Mouse (Mus musculus) liver, embryonic 16.5 days (tissue): Measurements from ENCODE around the gene Gprin1. TPM values are rescaled to one million over a fixed set of nuclear protein-coding genes. Genes with fewer than 3 reads are reported as not detected.

ENCODE experiments used
- ATAC-seq: fragments of 200-750 bp; cut with Nextera tagmentation; 2 replicates; pipeline ENCODE4 v1.8.0; 2017; ENCODE audit warnings: low read depth, mild to moderate bottlenecking, moderate number of reproducible peaks, moderate library complexity
- H3K27ac ChIP-seq: fragments of 300-500 bp; sonication (generic); 2 replicates; pipeline ENCODE4 v1.5.1; 2014; ENCODE audit warnings: mild to moderate bottlenecking, low read length
- H3K27me3 ChIP-seq: fragments of 300-500 bp; sonication (generic); 2 replicates; pipeline ENCODE4 v1.6.1; 2014; ENCODE audit warnings: low read depth, low read length, mixed read lengths; ENCODE audit not compliant: control insufficient read depth, insufficient read depth
- H3K36me3 ChIP-seq: fragments of 300-500 bp; sonication (generic); 2 replicates; pipeline ENCODE4 v1.6.1; 2014; ENCODE audit warnings: mild to moderate bottlenecking; ENCODE audit not compliant: control insufficient read depth, insufficient read depth
- H3K4me1 ChIP-seq: fragments of 300-500 bp; sonication (generic); 2 replicates; pipeline ENCODE4 v1.6.1; 2014; ENCODE audit warnings: low read depth, low read length, mixed read lengths; ENCODE audit not compliant: control insufficient read depth
- H3K4me2 ChIP-seq: fragments of 300-500 bp; sonication (generic); 2 replicates; pipeline ENCODE4 v1.6.1; 2014; ENCODE audit warnings: low read depth, low read length, mixed read lengths
- H3K4me3 ChIP-seq: fragments of 300-500 bp; sonication (generic); 2 replicates; pipeline ENCODE4 v1.5.1; 2014; ENCODE audit warnings: low read depth, mild to moderate bottlenecking, low read length
- H3K9ac ChIP-seq: fragments of 300-500 bp; sonication (generic); 2 replicates; pipeline ENCODE4 v1.6.1; 2014; ENCODE audit warnings: low read depth, low read length
- H3K9me3 ChIP-seq: fragments of 300-500 bp; sonication (generic); replicated peaks from 2 replicates; pipeline ENCODE4 v1.6.1; 2016; ENCODE audit warnings: low read length; ENCODE audit not compliant: control insufficient read depth
- WGBS: fragments of 180-500 bp; shearing (Covaris S2); extraction: QIAGEN DNeasy Blood & Tissue Kit; methylation state at CpG from one replicate; pipeline ENCODE4 v1.1.7; 2014; ENCODE audit not compliant: insufficient replicate concordance; 5-methylcytosine and 5-hydroxymethylcytosine counted together
- polyA plus RNA-seq: library from polyadenylated mRNA; unstranded; fragments of >200 nt; fragmentation: Nextera tagmentation; extraction: Ambion mirVana; gene quantifications from 2 replicates; pipeline ENCODE4 v1.2.1, GENCODE M21; 2015

Gprin1 gene
- polyA plus RNA-seq, 1 experiment from 2014 or later = not detected

- Histone ChIP-seq H3K4me2 (no peak overlapping the region), H3K9me3 (no peaks in the 10 kb centered on the region), H3K27me3 (peaks cover 44% of the 10 kb centered on the region), H3K27ac (no peak overlapping the region), H3K36me3 (no peaks in the 10 kb centered on the region), H3K4me1 (no peaks in the 10 kb centered on the region; the same call in 1 of the 2 replicates), H3K4me3 (no peak overlapping the region), H3K9ac (no peak overlapping the region)
- no peak for ATAC-seq
- 36% methylated on average over 10 of the region's 10 CpGs for WGBS
Observed at GRCm38 (mm10) chr13:54746896-54747295, 2.8 kb downstream of the Gprin1 start.

- Histone ChIP-seq H3K9me3 (no peaks in the 10 kb centered on the region), H3K9ac (no peak overlapping the region), H3K4me2 (no peak overlapping the region), H3K4me1 (no peaks in the 10 kb centered on the region; the same call in 1 of the 2 replicates), H3K27me3 (peaks cover 40% of the 10 kb centered on the region), H3K36me3 (no peaks in the 10 kb centered on the region), H3K27ac (no peak overlapping the region), H3K4me3 (no peak overlapping the region)
- ATAC-seq = no peak
- WGBS = 40% methylated on average over 6 of the region's 6 CpGs
Observed at GRCm38 (mm10) chr13:54746110-54746509, 3.6 kb downstream of the Gprin1 start.

- Histone ChIP-seq H3K4me3 (peak overlapping the region; percentile 23), H3K9me3 (no peaks in the 10 kb centered on the region), H3K9ac (no peak overlapping the region), H3K4me1 (no peaks in the 10 kb centered on the region), H3K27ac (no peak overlapping the region), H3K4me2 (peak overlapping the region; percentile 44; the same call in 1 of the 2 replicates), H3K27me3 (peaks cover 40% of the 10 kb centered on the region), H3K36me3 (no peaks in the 10 kb centered on the region)
- WGBS = 5% methylated on average over 34 of the region's 34 CpGs
- ATAC-seq = no peak
Observed at GRCm38 (mm10) chr13:54738213-54738601, 11.5 kb downstream of the Gprin1 start.

GRCm38 (mm10) chr13:54737488-54738212 is 12.0 kb downstream of the Gprin1 start:
- Histone ChIP-seq H3K36me3 (no peaks in the 10 kb centered on the region), H3K27ac (no peak overlapping the region), H3K4me3 (peak overlapping the region; percentile 23), H3K9ac (no peak overlapping the region), H3K4me2 (peak overlapping the region; percentile 44), H3K27me3 (peaks cover 40% of the 10 kb centered on the region), H3K4me1 (no peaks in the 10 kb centered on the region), H3K9me3 (no peaks in the 10 kb centered on the region)
- ATAC-seq = peak; percentile 41; the same call in 1 of the 2 replicates
- 2% methylated on average over 76 of the region's 87 CpGs for WGBS

- Histone ChIP-seq H3K27me3 (peaks cover 40% of the 10 kb centered on the region), H3K4me3 (no peak overlapping the region), H3K4me2 (no peak overlapping the region), H3K27ac (no peak overlapping the region), H3K9ac (no peak overlapping the region), H3K36me3 (no peaks in the 10 kb centered on the region), H3K9me3 (no peaks in the 10 kb centered on the region), H3K4me1 (no peaks in the 10 kb centered on the region)
- no peak for ATAC-seq
- WGBS = 6% methylated on average over 3 of the region's 3 CpGs
Observed at GRCm38 (mm10) chr13:54736931-54737330, 12.7 kb downstream of the Gprin1 start.

- H3K4me3 ChIP-seq = no peak overlapping the region
- 65% methylated on average over 11 of the region's 11 CpGs for WGBS
- no peak overlapping the region for H3K9ac ChIP-seq
- H3K27ac ChIP-seq = no peak overlapping the region
- no peak overlapping the region for H3K4me2 ChIP-seq
- no peak for ATAC-seq
- peaks cover 5% of the 10 kb centered on the region for H3K36me3 ChIP-seq
- H3K4me1 ChIP-seq = no peaks in the 10 kb centered on the region
- H3K27me3 ChIP-seq = no peaks in the 10 kb centered on the region
- no peaks in the 10 kb centered on the region for H3K9me3 ChIP-seq
Observed at GRCm38 (mm10) chr13:54726131-54726530, 23.5 kb downstream of the Gprin1 start.

GRCm38 (mm10) chr13:54723143-54723542 is 26.5 kb downstream of the Gprin1 start:
- ATAC-seq = no peak
- 76% methylated on average over 3 of the region's 3 CpGs for WGBS
- Histone ChIP-seq H3K27ac (no peak overlapping the region), H3K9me3 (no peaks in the 10 kb centered on the region), H3K9ac (no peak overlapping the region), H3K36me3 (peaks cover 5% of the 10 kb centered on the region), H3K4me3 (no peak overlapping the region), H3K4me2 (no peak overlapping the region), H3K4me1 (no peaks in the 10 kb centered on the region), H3K27me3 (no peaks in the 10 kb centered on the region)

GRCm38 (mm10) chr13:54716916-54717315 is 32.8 kb downstream of the Gprin1 start:
- Histone ChIP-seq H3K9ac (no peak overlapping the region), H3K36me3 (no peaks in the 10 kb centered on the region; the same call in 1 of the 2 replicates), H3K9me3 (no peaks in the 10 kb centered on the region), H3K4me3 (no peak overlapping the region), H3K4me1 (no peaks in the 10 kb centered on the region), H3K4me2 (no peak overlapping the region), H3K27me3 (no peaks in the 10 kb centered on the region), H3K27ac (no peak overlapping the region)
- no peak for ATAC-seq
- WGBS = 3% methylated on average over 5 of the region's 5 CpGs

- H3K4me1 ChIP-seq = no peaks in the 10 kb centered on the region
- H3K27ac ChIP-seq = no peak overlapping the region
- H3K9ac ChIP-seq = no peak overlapping the region
- no peaks in the 10 kb centered on the region for H3K27me3 ChIP-seq
- no peak for ATAC-seq
- no peak overlapping the region for H3K4me3 ChIP-seq
- H3K4me2 ChIP-seq = no peak overlapping the region
- no peaks in the 10 kb centered on the region; the same call in 1 of the 2 replicates for H3K36me3 ChIP-seq
- H3K9me3 ChIP-seq = no peaks in the 10 kb centered on the region
- WGBS = 67% methylated on average over 10 of the region's 10 CpGs
Observed at GRCm38 (mm10) chr13:54714996-54715395, 34.7 kb downstream of the Gprin1 start.
